Mouse (Mus musculus) CH12.LX (cell line): ENCODE measurements around the gene Parp1. TPM values are rescaled to one million over a fixed set of nuclear protein-coding genes. Genes with fewer than 3 reads are reported as not detected.

Experiments
- DNase-seq: peaks from one replicate; pipeline ENCODE4 v3.0.0-alpha.2; 2013; ENCODE audit errors: extremely low read depth
- H3K27ac ChIP-seq: 2 replicates; pipeline ENCODE4 v1.5.1; 2012; ENCODE audit warnings: low read depth, mild to moderate bottlenecking, control low read depth, moderate library complexity; ENCODE audit not compliant: insufficient read depth
- H3K27me3 ChIP-seq: replicated peaks from 2 replicates; pipeline ENCODE3; 2012; ENCODE audit warnings: inconsistent platforms
- H3K36me3 ChIP-seq, 2 experiments: replicated peaks in 1 of 2; 2 replicates each; pipeline versions ENCODE3 to v1.6.1; 2012; ENCODE audit warnings: inconsistent platforms in 1 of 2, low read length in 1 of 2, mild to moderate bottlenecking in 1 of 2, mixed read lengths in 1 of 2, moderate library complexity in 1 of 2; ENCODE audit not compliant: control insufficient read depth in 1 of 2, insufficient read depth in 1 of 2
- H3K4me1 ChIP-seq, 2 experiments: 2 replicates each; pipeline ENCODE4 v1.6.1; 2012; ENCODE audit warnings: inconsistent platforms in 1 of 2, moderate library complexity in 1 of 2; ENCODE audit not compliant: insufficient read depth in 2 of 2, control insufficient read depth in 1 of 2
- H3K4me2 ChIP-seq: 2 replicates; pipeline ENCODE4 v1.6.1; 2012; ENCODE audit warnings: low read depth, mild to moderate bottlenecking, control low read depth; ENCODE audit not compliant: poor library complexity, insufficient read depth, severe bottlenecking
- H3K4me3 ChIP-seq, 3 experiments: fragments of 150-350 bp in 1 of 3; sonication (generic) in 1 of 3; replicated peaks in 1 of 3; 2 replicates each; pipeline versions ENCODE3 to v1.5.1; 2011 to 2012; ENCODE audit warnings: low read depth in 2 of 3, low read length in 2 of 3, mild to moderate bottlenecking in 2 of 3, moderate library complexity in 2 of 3, control low read depth in 1 of 3, improper control_type of control experiment in 1 of 3, inconsistent platforms in 1 of 3, mixed read lengths in 1 of 3; ENCODE audit not compliant: poor library complexity in 1 of 3
- H3K79me2 ChIP-seq: replicated peaks from 2 replicates; pipeline ENCODE4 v1.6.1; 2012; ENCODE audit warnings: mild to moderate bottlenecking, moderate library complexity; ENCODE audit not compliant: control insufficient read depth, poor library complexity, insufficient read depth, severe bottlenecking; ENCODE audit errors: extremely low read depth
- H3K9ac ChIP-seq: 2 replicates; pipeline ENCODE4 v1.6.1; 2012; ENCODE audit warnings: low read depth, mild to moderate bottlenecking, control low read depth, moderate library complexity; ENCODE audit not compliant: insufficient read depth
- H3K9me3 ChIP-seq: replicated peaks from 2 replicates; pipeline ENCODE3; 2012; ENCODE audit warnings: low read length, inconsistent platforms, mixed read lengths
- BHLHE40 ChIP-seq: IDR thresholded peaks from 2 replicates; pipeline ENCODE4 v1.6.1; 2011; ENCODE audit warnings: mild to moderate bottlenecking, low read depth, low read length, improper control_type of control experiment
- CHD2 ChIP-seq: IDR thresholded peaks from 2 replicates; pipeline ENCODE4 v1.6.1; 2011; ENCODE audit warnings: low read length, improper control_type of control experiment
- CTCF ChIP-seq, 2 experiments: IDR thresholded peaks in 1 of 2; conservative IDR thresholded peaks in 1 of 2; 2 replicates each; pipeline ENCODE4 v1.5.1; 2011 to 2012; ENCODE audit warnings: low read depth in 2 of 2, low read length in 2 of 2, improper control_type of control experiment in 1 of 2, inconsistent platforms in 1 of 2, mild to moderate bottlenecking in 1 of 2, moderate library complexity in 1 of 2
- ELF1 ChIP-seq: IDR thresholded peaks from 2 replicates; pipeline ENCODE4 v1.6.1; 2014; ENCODE audit warnings: low read depth, mild to moderate bottlenecking, inconsistent platforms, low read length, improper control_type of control experiment
- EP300 ChIP-seq: IDR thresholded peaks from 2 replicates; pipeline ENCODE4 v1.6.1; 2011; ENCODE audit warnings: low read length, improper control_type of control experiment
- ETS1 ChIP-seq: conservative IDR thresholded peaks from 2 replicates; pipeline ENCODE4 v1.6.1; 2012; ENCODE audit warnings: low read depth, mild to moderate bottlenecking, inconsistent platforms, low read length, improper control_type of control experiment, moderate library complexity
- GABPA ChIP-seq: IDR thresholded peaks from 2 replicates; pipeline ENCODE4 v1.6.1; 2012; ENCODE audit warnings: low read depth, low read length, improper control_type of control experiment, inconsistent platforms; ENCODE audit not compliant: insufficient replicate concordance
- IRF4 ChIP-seq: IDR thresholded peaks from 2 replicates; pipeline ENCODE4 v1.6.1; 2014; ENCODE audit warnings: low read depth, mild to moderate bottlenecking, inconsistent platforms, low read length, improper control_type of control experiment
- JUN ChIP-seq: IDR thresholded peaks from 2 replicates; pipeline ENCODE4 v1.6.1; 2011; ENCODE audit warnings: low read depth, mild to moderate bottlenecking, low read length, improper control_type of control experiment, moderate library complexity; ENCODE audit not compliant: insufficient read depth
- JUND ChIP-seq: conservative IDR thresholded peaks from 2 replicates; pipeline ENCODE4 v1.6.1; 2011; ENCODE audit warnings: low read depth, low read length, improper control_type of control experiment
- KAT2A ChIP-seq: IDR thresholded peaks from 2 replicates; pipeline ENCODE4 v1.6.1; 2012; ENCODE audit warnings: low read length, improper control_type of control experiment, inconsistent platforms; ENCODE audit not compliant: insufficient replicate concordance
- MAFK ChIP-seq: IDR thresholded peaks from 2 replicates; pipeline ENCODE4 v1.6.1; 2011; ENCODE audit warnings: low read length, improper control_type of control experiment; ENCODE audit not compliant: insufficient replicate concordance
- MAX ChIP-seq: IDR thresholded peaks from 2 replicates; pipeline ENCODE4 v1.6.1; 2011; ENCODE audit warnings: low read length, improper control_type of control experiment
- MAZ ChIP-seq: IDR thresholded peaks from 2 replicates; pipeline ENCODE4 v1.6.1; 2012; ENCODE audit warnings: low read depth, mild to moderate bottlenecking, inconsistent platforms, low read length, improper control_type of control experiment, moderate library complexity
- MXI1 ChIP-seq: IDR thresholded peaks from 2 replicates; pipeline ENCODE4 v1.6.1; 2011; ENCODE audit warnings: mild to moderate bottlenecking, low read depth, low read length, improper control_type of control experiment
- MYC ChIP-seq: IDR thresholded peaks from 2 replicates; pipeline ENCODE4 v1.6.1; 2011; ENCODE audit warnings: low read depth, mild to moderate bottlenecking, improper control_type of control experiment, low read length
- NELFE ChIP-seq: IDR thresholded peaks from 2 replicates; pipeline ENCODE4 v1.6.1; 2011; ENCODE audit warnings: low read depth, low read length, improper control_type of control experiment
- NRF1 ChIP-seq: IDR thresholded peaks from 2 replicates; pipeline ENCODE4 v1.6.1; 2014; ENCODE audit warnings: low read depth, mild to moderate bottlenecking, inconsistent platforms, low read length, improper control_type of control experiment, moderate library complexity
- PAX5 ChIP-seq: IDR thresholded peaks from 2 replicates; pipeline ENCODE4 v1.6.1; 2012; ENCODE audit warnings: low read length, inconsistent platforms, mixed read lengths
- RAD21 ChIP-seq: IDR thresholded peaks from 2 replicates; pipeline ENCODE4 v1.6.1; 2011; ENCODE audit warnings: low read depth, mild to moderate bottlenecking, low read length, improper control_type of control experiment, moderate library complexity
- SIN3A ChIP-seq: IDR thresholded peaks from 2 replicates; pipeline ENCODE4 v1.6.1; 2012; ENCODE audit warnings: low read length, improper control_type of control experiment, inconsistent platforms
- USF1 ChIP-seq: IDR thresholded peaks from 2 replicates; pipeline ENCODE4 v1.6.1; 2014; ENCODE audit warnings: low read depth, mild to moderate bottlenecking, inconsistent platforms, low read length, improper control_type of control experiment
- ZC3H11A ChIP-seq: IDR thresholded peaks from 2 replicates; pipeline ENCODE4 v1.6.1; 2012; ENCODE audit warnings: low read depth, mild to moderate bottlenecking, inconsistent platforms, low read length, improper control_type of control experiment
- ZMIZ1 ChIP-seq: IDR thresholded peaks from 2 replicates; pipeline ENCODE4 v1.6.1; 2012; ENCODE audit warnings: low read depth, mild to moderate bottlenecking, inconsistent platforms, low read length, improper control_type of control experiment
- dilution Hi-C: fragments of 300-500 bp; cut with MboI; formaldehyde crosslinking; loops from 2 replicates; pipeline ENCODE4 v1.14.3; 2020; ENCODE audit warnings: low sequenced_read_pairs; ENCODE audit not compliant: extremely low pct_unique_long_range_greater_than_20kb, extremely low pct_ligation_motif_present
- in situ Hi-C: fragments of 300-500 bp; cut with MboI; formaldehyde crosslinking; loops from 3 replicates; pipeline ENCODE4 v1.14.3; 2019; ENCODE audit warnings: low sequenced_read_pairs, low pct_ligation_motif_present, low pct_unique_long_range_greater_than_20kb, mixed read lengths
- polyA plus RNA-seq: library from polyadenylated mRNA; unstranded; fragments of >175 nt; gene quantifications from 2 replicates; pipeline ENCODE4 v1.2.1, GENCODE M21; 2012; ENCODE audit warnings: low read depth; ENCODE audit not compliant: insufficient read length
- total RNA-seq, 2 experiments: library from RNA; depleted of rRNA; stranded (reverse); fragments of 300-350 nt in 1 of 2; fragments of >200 nt in 1 of 2; gene quantifications; 2 replicates each; pipeline ENCODE4 v1.2.3; 2012 to 2014

The Parp1 gene
- total and polyA plus RNA-seq, 3 experiments = 310 to 313 (median 310) TPM

- Histone ChIP-seq H3K9me3 (no peaks in the 10 kb centered on the region), H3K4me3 (no peak overlapping the region), H3K36me3 (no peaks in the 10 kb centered on the region), H3K27me3 (no peaks in the 10 kb centered on the region), H3K79me2 (no peaks in the 10 kb centered on the region)
- no peak for DNase-seq
- dilution Hi-C loops = no loop called here
- peak; percentile 16; the same call in 1 of the 2 replicates for TF ChIP-seq EP300
- TF ChIP-seq JUN = peak; percentile 33; the same call in 1 of the 2 replicates
- no peak for TF ChIP-seq GABPA
- no peak for TF ChIP-seq USF1
- TF ChIP-seq CHD2 = no peak
- peak; percentile 44; the same call in 1 of the 2 replicates for TF ChIP-seq JUND
- TF ChIP-seq SIN3A = no peak
- TF ChIP-seq IRF4 = 0 out of 2 replicates have a peak, but pooled peaks have one; percentile 34
- no peak for TF ChIP-seq MAFK
- TF ChIP-seq, all 38 proteins: peak for 4
- Histone ChIP-seq H3K4me2 (no peak overlapping the region), H3K27ac (no peak overlapping the region), H3K9ac (no peak overlapping the region), H3K4me1 (peaks cover 12 to 23% of the 10 kb centered on the region in 2 experiments)
- in situ Hi-C loops = no loop called here
These were observed 11.8 kb upstream of the Parp1 start for GRCm38 (mm10) chr1:180556899-180557298.

- Histone ChIP-seq H3K9me3 (no peaks in the 10 kb centered on the region), H3K27ac (peak overlapping the region; percentile 94), H3K27me3 (no peaks in the 10 kb centered on the region), H3K79me2 (no peaks in the 10 kb centered on the region), H3K4me1 (peaks cover 19 to 26% of the 10 kb centered on the region in 2 experiments), H3K4me2 (peak overlapping the region; percentile 98), H3K36me3 (no peaks in the 10 kb centered on the region), H3K9ac (peak overlapping the region; percentile 74), H3K4me3 (peak overlapping the region in 1 of 3 experiments; percentile 49)
- TF ChIP-seq ZMIZ1 = peak; percentile 60; the same call in 1 of the 2 replicates
- no peak for TF ChIP-seq EP300
- no peak for TF ChIP-seq PAX5
- no peak for TF ChIP-seq ZC3H11A
- TF ChIP-seq CHD2 = no peak
- peak; percentile 60 for TF ChIP-seq BHLHE40
- TF ChIP-seq ELF1 = no peak
- no peak for TF ChIP-seq ETS1
- TF ChIP-seq NELFE = peak; percentile 48; the same call in 1 of the 2 replicates
- no peak for TF ChIP-seq MAZ
- TF ChIP-seq MYC = peak; percentile 84
- peak; percentile 5; the same call in 1 of the 2 replicates for TF ChIP-seq JUND
- no peak for TF ChIP-seq RAD21
- no peak for TF ChIP-seq CTCF (conservative IDR thresholded peaks at IDR 0.05 in 1 of 2, IDR thresholded peaks at IDR 0.05 in 1 of 2; ENCODE audit: low read depth in 2 of 2, low read length in 2 of 2)
- TF ChIP-seq KAT2A = no peak
- TF ChIP-seq JUN = no peak
- TF ChIP-seq NRF1 = no peak
- peak; percentile 80 for TF ChIP-seq MAX
- TF ChIP-seq MXI1 = peak; percentile 65; the same call in 1 of the 2 replicates
- TF ChIP-seq MAFK = no peak
- in situ Hi-C loops (no loop called here), dilution Hi-C loops (no loop called here)
- no peak for DNase-seq
These were observed 9.3 kb upstream of the Parp1 start for GRCm38 (mm10) chr1:180559454-180559853.
